Mouse (Mus musculus) E14TG2a.4 (cell line): Measurements from ENCODE around the gene Tmco3.

ENCODE experiments used
- CTCF ChIP-seq: conservative IDR thresholded peaks from 2 replicates; pipeline ENCODE4 v1.5.1; 2014; ENCODE audit warnings: low read length
- NANOG ChIP-seq: IDR thresholded peaks from 2 replicates; pipeline ENCODE4 v1.6.1; 2014; ENCODE audit warnings: borderline replicate concordance, low read length, mixed read lengths
- POU5F1 ChIP-seq: IDR thresholded peaks from 2 replicates; pipeline ENCODE4 v1.6.1; 2014; ENCODE audit warnings: low read length, borderline replicate concordance

DNA sequence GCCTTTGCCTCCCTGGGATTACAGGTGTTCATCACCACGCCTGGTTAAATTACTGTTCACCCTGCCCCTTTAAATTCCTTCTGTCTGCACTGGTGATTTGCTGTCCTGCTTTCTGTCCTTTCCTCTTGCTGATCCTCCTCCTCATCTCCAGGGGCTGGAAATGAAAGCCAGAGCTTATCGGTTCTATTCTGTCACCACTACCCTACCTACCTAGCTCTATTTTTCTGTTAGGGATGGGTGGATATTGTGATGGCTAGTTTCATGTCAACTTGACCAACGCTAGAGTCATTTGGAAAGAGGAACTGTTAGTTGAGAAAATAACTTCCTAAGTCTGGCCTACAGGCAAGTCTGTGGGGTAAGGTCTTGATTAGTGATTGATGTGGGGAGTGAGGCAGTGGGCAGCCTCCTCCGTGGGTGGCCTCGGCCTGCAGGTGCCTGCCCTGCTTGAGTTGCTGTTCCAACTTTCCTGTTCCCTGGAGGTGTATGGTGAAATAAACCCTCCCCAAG is 11.0 kb upstream of the Tmco3 start:
- no peak for TF ChIP-seq CTCF
- no peak for TF ChIP-seq NANOG
- no peak for TF ChIP-seq POU5F1
